Mouse (Mus musculus) ovary, postnatal 36 days (tissue): ENCODE measurements around the gene Gnl2.

ENCODE experiments used
- DNase-seq: peaks from one replicate; pipeline ENCODE4 v3.0.0; 2022; ENCODE audit warnings: low spot score, mixed read lengths

Gene Gnl2

DNA sequence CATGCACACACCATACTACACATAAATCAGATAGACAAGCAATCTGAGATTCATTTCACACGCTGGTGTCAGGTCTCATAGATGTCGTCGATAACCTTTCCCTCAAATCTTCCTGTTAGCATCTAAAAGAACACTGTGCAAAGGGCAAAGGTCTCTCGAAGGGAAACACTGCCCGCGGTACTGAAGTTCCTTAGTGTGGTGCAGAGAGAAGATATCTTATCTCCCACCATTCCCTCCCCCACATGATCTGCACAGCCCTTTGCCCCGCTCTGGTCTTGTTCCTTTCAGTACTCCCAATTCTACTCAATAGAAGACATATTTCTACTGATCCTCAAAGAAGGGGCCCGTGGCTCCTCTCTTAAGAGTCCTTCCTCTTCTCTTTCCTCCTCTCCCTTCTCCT is 13.4 kb upstream of the Gnl2 start:
- DNase-seq, result no peak

DNA sequence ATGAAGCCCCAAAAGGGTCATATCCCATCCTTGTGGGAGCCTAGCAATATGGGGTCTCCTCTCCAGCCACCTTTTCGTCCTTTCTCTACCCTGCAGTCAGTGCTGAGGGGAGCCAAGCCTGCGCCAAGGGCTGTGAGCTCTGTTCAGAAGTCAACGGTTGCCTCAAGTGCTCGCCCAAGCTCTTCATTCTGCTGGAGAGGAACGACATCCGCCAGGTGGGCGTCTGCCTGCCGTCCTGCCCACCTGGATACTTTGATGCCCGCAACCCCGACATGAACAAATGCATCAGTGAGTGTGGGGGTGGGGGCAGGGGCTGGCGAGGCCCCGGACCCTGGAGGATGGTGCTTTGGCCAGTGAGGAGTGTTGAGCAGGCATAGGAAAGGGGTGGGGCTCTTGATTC is 11.5 kb upstream of the Gnl2 start:
- no peak for DNase-seq

DNA sequence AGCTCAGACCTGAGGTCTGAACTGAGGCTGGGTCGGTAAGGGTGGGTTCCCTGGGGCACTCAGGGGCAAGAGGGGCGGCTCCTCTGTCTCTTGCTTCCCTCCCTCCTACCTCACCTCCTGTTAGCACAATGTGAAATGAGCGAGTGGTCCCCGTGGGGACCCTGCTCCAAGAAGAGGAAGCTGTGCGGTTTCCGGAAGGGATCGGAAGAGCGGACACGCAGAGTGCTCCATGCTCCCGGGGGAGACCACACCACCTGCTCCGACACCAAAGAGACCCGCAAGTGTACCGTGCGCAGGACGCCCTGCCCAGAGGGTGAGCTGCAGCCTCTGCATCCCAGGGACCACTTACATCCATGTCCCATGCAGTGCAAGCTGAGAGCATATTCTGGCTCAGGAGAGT is 8.9 kb upstream of the Gnl2 start:
- DNase-seq, result no peak

DNA sequence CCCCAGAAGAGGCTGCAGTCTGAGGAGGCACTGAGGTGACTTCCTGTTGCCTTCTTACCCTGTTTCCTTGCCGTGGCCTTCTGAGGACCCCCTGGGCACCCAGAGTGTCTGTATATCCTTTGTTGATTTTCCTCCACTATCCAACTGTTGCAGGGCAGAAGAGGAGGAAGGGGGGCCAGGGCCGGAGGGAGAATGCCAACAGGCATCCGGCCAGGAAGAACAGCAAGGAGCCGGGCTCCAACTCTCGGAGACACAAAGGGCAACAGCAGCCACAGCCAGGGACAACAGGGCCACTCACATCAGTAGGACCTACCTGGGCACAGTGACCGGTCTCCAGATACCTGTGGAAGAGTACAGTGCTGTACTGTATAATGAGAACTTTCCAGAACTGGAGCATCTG is 8.2 kb upstream of the Gnl2 start:
- DNase-seq, result no peak

DNA sequence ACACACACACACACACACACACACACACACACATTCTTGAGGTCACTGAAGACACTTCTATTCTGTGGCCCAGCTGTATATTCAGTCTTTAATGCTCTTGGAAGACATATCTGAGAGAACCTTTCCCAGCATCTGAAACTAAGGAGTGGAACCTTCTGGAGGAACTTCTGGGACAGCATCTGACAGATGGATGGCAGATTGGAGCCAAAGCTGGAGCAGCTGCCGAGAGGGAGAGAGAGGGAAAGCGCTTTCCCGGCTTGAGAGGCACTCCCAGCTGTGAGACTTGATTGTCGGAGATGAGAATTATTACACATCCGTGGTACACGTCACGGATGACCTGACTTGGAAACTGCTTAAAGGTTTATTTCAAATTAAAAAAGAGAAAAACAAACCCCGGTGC is 7.7 kb upstream of the Gnl2 start:
- DNase-seq, result no peak

DNA sequence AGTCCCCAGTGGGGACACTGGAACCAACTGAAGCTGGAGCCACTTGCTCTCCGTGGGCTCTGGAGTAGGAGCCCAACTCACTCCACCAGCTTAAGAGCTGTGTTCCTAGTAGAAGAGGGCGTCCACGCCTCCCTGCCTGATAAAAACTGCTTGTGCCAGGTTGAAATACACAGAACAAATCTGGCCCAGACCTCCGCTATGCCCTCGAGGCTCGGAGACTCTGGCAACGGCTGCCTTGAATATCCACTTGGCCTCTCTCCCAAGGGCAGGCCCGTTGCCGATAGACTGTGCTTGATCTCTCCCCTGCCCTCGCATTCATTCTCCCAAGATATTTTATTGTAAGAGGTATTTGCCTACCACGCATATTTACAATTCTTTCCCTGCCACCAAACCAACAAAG is 1.0 kb downstream of the Gnl2 start:
- DNase-seq, result peak; percentile 77

DNA sequence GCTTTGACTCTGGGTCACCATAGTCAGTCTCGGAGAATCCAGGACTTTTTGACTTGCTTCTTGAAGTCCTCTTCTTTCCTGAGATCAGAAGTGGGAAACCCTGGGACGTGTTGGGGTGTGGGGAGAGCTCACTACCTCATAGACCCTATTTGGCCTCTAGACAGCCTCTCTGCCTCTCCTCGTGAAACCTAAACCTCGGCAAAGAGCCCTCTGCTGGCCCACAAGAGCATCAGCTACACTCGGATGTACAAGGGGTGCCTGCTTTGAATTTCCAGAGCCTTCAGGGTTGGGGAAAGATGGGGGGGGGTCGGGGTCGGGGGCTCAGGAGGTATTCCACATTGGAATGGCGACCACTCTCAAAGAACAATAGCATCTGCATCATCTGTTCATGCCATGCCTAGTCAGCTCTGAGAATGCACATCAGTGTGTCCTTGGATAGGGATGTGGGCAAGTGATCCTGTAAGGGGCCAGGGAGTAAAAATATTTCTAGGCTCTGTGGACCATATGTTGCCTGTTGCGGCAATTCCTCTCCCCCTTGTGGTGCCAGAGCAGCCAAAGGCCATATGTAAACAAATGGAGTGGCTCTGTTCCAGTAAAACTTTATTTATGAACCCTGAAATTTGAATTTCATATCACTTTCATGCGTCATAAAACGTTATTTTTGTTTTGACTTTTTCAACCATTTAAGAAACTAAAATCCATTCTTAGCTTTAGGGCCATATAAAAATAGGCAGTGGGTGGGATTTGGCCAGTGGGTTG is 4.6 kb downstream of the Gnl2 start:
- no peak for DNase-seq

GRCm38 (mm10) chr4:125029891-125030614 is 13.7 kb downstream of the Gnl2 start:
- DNase-seq, result peak; percentile 90

GRCm38 (mm10) chr4:125034341-125034740 is 18.0 kb downstream of the Gnl2 start:
- no peak for DNase-seq

- no peak for DNase-seq
Observed at GRCm38 (mm10) chr4:125044454-125044853, 28.1 kb downstream of the Gnl2 start.

DNA sequence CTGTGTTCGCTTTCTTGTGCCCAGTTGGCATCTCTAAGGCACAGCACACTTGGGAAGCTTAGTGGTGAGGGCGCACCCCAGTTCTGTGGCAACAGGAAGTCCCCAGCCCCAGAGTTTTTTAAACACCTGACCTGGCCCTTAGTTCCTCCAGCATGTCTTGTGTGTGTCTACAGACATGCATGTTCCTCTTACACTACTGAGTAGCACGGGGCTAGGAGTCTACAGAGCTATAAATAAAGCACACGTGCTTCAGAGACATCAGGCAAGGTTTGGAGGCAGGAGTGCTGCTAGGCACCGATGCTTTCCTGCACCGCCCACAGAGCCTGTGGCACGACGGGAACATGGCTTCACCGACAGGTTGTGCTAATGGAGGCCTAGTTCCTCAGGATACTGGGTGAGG is 39.0 kb downstream of the Gnl2 start:
- DNase-seq, result no peak

GRCm38 (mm10) chr4:125056476-125056875 is 40.1 kb downstream of the Gnl2 start:
- DNase-seq, result no peak

DNA sequence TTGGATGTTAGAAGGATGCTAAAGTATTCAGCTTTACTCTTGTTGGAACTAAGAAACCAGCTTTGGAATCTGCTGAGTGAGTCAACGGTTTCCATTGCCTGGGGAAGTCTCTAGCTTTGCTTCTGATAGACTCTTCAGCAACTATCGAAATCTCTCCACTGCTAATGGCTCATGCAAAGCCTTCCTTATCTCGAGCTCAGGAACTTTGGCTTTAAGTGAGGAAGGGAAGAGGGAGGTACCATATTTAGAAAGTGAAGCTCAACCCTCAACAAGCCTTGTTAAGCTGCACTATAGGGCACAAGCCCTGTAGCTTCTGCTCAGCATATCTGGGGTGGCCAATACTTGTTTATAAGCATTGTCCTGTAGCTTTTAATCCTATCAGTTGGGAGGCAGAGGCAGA is 40.9 kb downstream of the Gnl2 start:
- DNase-seq, result no peak

DNA sequence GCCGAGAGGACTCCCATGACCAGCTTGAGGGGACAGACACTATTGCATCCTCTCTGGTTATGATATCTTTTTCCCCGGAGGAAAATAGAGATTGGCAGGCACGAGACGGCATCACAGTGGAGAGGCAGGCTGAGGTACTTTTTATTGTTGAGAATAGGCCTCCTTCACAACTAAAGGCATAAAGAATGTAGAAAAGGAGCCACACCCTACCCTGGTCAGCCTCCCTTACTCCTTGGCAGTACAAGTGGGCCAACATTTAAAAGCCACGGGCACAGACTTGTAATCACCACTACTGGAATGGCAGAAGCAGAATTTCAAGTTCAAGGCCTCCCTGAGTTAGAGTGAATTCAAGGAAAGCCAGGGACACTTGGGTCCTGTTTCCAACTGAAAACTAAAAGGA is 41.6 kb downstream of the Gnl2 start:
- DNase-seq, result no peak

- DNase-seq, result peak; percentile 66
Observed at GRCm38 (mm10) chr4:125059025-125059424, 42.6 kb downstream of the Gnl2 start.

DNA sequence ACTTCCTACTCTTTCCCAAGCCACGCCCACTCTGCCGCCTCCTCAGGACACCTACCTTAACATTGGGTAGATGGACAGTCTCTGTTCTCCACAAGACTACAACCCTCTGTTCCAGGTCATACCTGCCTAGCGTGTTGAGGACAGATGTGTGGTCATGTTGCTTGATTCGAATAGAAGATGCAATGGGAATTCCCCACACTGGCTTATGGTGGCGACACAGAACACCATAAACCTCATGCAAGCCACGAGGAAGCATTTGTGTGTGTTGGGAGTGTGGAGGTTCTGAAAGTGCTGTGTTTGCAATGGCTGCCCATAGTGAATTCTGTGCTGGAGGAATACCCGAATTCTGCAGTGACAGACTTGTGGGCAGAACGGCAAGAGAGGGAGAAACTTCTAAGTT is 47.4 kb downstream of the Gnl2 start:
- DNase-seq, result no peak

GRCm38 (mm10) chr4:125065517-125066307 is 49.3 kb downstream of the Gnl2 start, which contains the start of gene Dnali1:
Dnali1 (minus strand) TSS chr4:125065703.
- peak; percentile 67 for DNase-seq

DNA sequence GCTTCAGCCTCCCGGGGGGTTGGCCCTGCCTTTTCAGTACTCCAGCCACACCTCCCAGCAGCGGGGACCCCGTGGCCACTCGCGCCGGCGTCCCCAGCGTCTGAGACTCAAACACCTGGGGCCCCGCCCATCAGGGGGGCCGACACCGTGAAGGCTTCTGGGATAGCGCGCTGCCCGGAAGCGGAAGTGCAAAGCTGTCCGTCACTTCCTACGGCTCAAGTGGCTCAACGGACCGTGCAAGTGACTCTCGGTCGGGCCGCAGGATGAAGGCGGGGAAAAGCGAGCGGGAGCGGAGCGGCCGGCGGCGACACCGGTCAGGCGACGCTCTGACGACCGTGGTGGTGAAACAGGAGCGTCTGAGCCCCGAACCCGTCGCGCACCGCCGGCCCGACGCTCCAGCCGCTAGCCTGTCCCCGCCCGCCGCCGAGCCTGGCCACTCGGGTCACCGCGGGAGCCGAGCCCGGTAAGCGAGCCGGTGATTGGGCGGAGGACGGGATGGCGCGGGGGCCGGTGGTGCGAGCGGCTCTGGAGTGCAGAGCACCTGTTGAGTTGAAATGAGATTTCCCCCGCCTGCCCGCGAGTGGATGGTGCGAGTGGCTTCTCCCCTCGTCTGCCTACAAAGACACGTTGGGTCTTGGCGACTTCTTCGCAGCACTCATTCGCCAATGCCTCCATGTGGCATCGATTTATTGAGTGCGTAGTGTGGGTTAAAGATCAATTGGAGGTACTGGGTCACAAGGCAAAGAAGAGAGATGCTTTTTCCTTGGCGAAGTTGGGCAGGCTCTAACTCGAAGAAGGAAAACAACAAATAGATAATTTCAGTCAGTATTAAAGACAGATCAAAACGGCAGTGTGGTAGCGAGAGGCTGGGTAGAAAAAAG is 50.3 kb downstream of the Gnl2 start, which contains the start of gene Snip1:
TSS of gene Snip1 (plus strand) at position 183 of the 881 bp plus-strand sequence.
- DNase-seq, result peak; percentile 92

DNA sequence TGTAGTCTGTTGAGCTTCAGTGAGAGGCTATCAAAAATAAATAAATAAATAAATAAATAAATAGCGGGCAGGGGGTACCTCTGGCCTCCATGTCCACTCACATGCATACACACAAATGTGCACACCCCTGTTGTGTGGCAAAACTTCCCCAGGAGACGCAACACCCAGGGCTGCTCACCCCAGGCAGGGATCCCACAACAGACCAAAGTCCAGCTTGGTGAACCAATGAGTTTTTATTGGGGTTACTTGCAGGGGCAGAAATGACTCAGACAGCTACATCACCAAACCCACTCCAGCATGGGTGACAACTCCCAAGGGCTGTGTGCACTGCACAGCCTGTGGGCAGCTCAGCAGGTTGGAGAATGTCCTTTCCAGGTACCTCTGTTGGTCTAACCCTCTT is 61.3 kb downstream of the Gnl2 start:
- DNase-seq, result no peak

DNA sequence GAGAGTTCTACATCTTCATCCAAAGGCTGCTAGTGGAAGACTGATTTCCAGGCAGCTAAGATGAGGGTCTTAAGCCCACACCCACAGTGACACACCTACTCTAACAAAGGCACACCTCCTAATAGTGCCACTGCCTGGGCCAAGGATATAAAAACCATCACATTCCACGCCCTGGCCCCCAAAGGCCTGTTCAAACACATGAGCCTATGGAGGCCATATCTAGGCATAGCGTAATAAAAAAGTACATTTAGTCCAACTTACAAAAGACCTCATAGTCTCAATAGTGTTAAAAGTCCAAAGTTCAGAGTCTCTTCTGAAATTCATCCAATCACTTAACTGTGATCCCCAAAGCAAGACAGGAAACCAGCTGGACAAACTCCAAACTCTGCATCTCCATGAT is 62.3 kb downstream of the Gnl2 start:
- no peak for DNase-seq
